Mouse (Mus musculus) midbrain, postnatal 0 days (tissue): Measurements from ENCODE around the gene Pkhd1. TPM values are rescaled to one million over a fixed set of nuclear protein-coding genes. Genes with fewer than 3 reads are reported as not detected.
"Not testable (repeated sequence)": the region's sequence is repeated elsewhere in the genome, so short reads cannot be mapped to it uniquely, and the experiment has no call there.

Experiments used
- ATAC-seq: fragments of 200-750 bp; cut with Nextera tagmentation; 2 replicates; pipeline ENCODE4 v1.8.0; 2017; ENCODE audit warnings: moderate number of reproducible peaks, mild to moderate bottlenecking, moderate TSS enrichment, moderate library complexity; ENCODE audit not compliant: low FRiP score
- DNase-seq: peaks from one replicate; pipeline ENCODE4 v3.0.0-alpha.2; 2015; ENCODE audit warnings: low spot score
- H3K27ac ChIP-seq: fragments of 300-500 bp; sonication (generic); 2 replicates; pipeline ENCODE4 v1.5.1; 2014; ENCODE audit warnings: low read depth, mild to moderate bottlenecking, low read length, mixed read lengths
- H3K27me3 ChIP-seq: fragments of 300-500 bp; sonication (generic); 2 replicates; pipeline ENCODE4 v1.6.1; 2014; ENCODE audit warnings: low read length, control low read depth, mixed read lengths; ENCODE audit not compliant: insufficient read depth
- H3K36me3 ChIP-seq: fragments of 300-500 bp; sonication (generic); 2 replicates; pipeline ENCODE4 v1.6.1; 2014; ENCODE audit warnings: low read length, control low read depth, mixed read lengths; ENCODE audit not compliant: insufficient read depth
- H3K4me1 ChIP-seq: fragments of 300-500 bp; sonication (generic); 2 replicates; pipeline ENCODE4 v1.6.1; 2014; ENCODE audit warnings: mild to moderate bottlenecking, control low read depth, antibody characterized with exemption, low read length, mixed read lengths; ENCODE audit not compliant: insufficient read depth
- H3K4me2 ChIP-seq: fragments of 300-500 bp; sonication (generic); 2 replicates; pipeline ENCODE4 v1.6.1; 2014; ENCODE audit warnings: low read depth, mild to moderate bottlenecking, low read length, mixed read lengths; ENCODE audit not compliant: poor library complexity, severe bottlenecking
- H3K4me3 ChIP-seq: fragments of 300-500 bp; sonication (generic); 2 replicates; pipeline ENCODE4 v1.5.1; 2014; ENCODE audit warnings: low read depth, mild to moderate bottlenecking, low read length, moderate library complexity
- H3K9ac ChIP-seq: fragments of 300-500 bp; sonication (generic); replicated peaks from 2 replicates; pipeline ENCODE4 v1.6.1; 2014; ENCODE audit warnings: mild to moderate bottlenecking, low read length, moderate library complexity, mixed read lengths; ENCODE audit not compliant: poor library complexity, severe bottlenecking
- H3K9me3 ChIP-seq: fragments of 300-500 bp; sonication (generic); 2 replicates; pipeline ENCODE4 v1.6.1; 2016; ENCODE audit warnings: low read length, control low read depth
- CTCF ChIP-seq: IDR thresholded peaks from 2 replicates; pipeline ENCODE4 v1.5.1; 2016; ENCODE audit warnings: antibody characterized with exemption, mild to moderate bottlenecking
- WGBS: fragments of 180-500 bp; shearing (Covaris S2); extraction: QIAGEN DNeasy Blood & Tissue Kit; methylation state at CpG from one replicate; pipeline ENCODE4 v1.1.7; 2014; 5-methylcytosine and 5-hydroxymethylcytosine counted together
- polyA plus RNA-seq: library from polyadenylated mRNA; unstranded; fragments of >200 nt; fragmentation: Nextera tagmentation; extraction: Ambion mirVana; gene quantifications from 2 replicates; pipeline ENCODE4 v1.2.1, GENCODE M21; 2015
- total RNA-seq: library from RNA; depleted of rRNA; stranded (reverse); fragments of >200 nt; gene quantifications from 2 replicates; pipeline ENCODE4 v1.2.3, GENCODE M21; 2014

Gene Pkhd1
- total and polyA plus RNA-seq, 2 experiments from 2014 or later = 0.11 TPM; not detected in 1

- Histone ChIP-seq H3K4me2 (no peak overlapping the region), H3K4me1 (no peaks in the 10 kb centered on the region), H3K27me3 (no peaks in the 10 kb centered on the region), H3K27ac (no peak overlapping the region), H3K9ac (no peak overlapping the region), H3K9me3 (no peaks in the 10 kb centered on the region), H3K4me3 (no peak overlapping the region), H3K36me3 (no peaks in the 10 kb centered on the region)
- DNase-seq (no peak), ATAC-seq (no peak)
- 84% methylated on average over 1 of the region's 1 CpGs for WGBS
- TF ChIP-seq CTCF = no peak
Measured at GRCm38 (mm10) chr1:20454621-20455020, 163.2 kb downstream of the Pkhd1 start.

GRCm38 (mm10) chr1:20450074-20450473 is 167.8 kb downstream of the Pkhd1 start:
- Histone ChIP-seq H3K4me2 (no peak overlapping the region), H3K36me3 (no peaks in the 10 kb centered on the region), H3K27me3 (no peaks in the 10 kb centered on the region), H3K4me1 (no peaks in the 10 kb centered on the region), H3K27ac (no peak overlapping the region), H3K4me3 (no peak overlapping the region), H3K9ac (no peak overlapping the region), H3K9me3 (no peaks in the 10 kb centered on the region)
- 20% methylated on average over 10 of the region's 10 CpGs for WGBS
- ATAC-seq = peak; percentile 87
- peak; percentile 91 for TF ChIP-seq CTCF
- peak; percentile 85 for DNase-seq

GRCm38 (mm10) chr1:20432026-20432425 is 185.8 kb downstream of the Pkhd1 start:
- H3K4me1 ChIP-seq, DNase-seq, H3K9me3 ChIP-seq, H3K4me3 ChIP-seq, ATAC-seq, H3K27ac ChIP-seq, H3K9ac ChIP-seq, H3K27me3 ChIP-seq, H3K4me2 ChIP-seq, H3K36me3 ChIP-seq: not testable (repeated sequence)
- 90% methylated on average over 16 of the region's 16 CpGs for whole genome bisulfite sequencing

GRCm38 (mm10) chr1:20429056-20429394 is 188.8 kb downstream of the Pkhd1 start:
- Histone ChIP-seq H3K36me3 (no peaks in the 10 kb centered on the region), H3K9me3 (no peaks in the 10 kb centered on the region), H3K4me2 (peak overlapping the region; percentile 46; the same call in 1 of the 2 replicates), H3K4me3 (no peak overlapping the region), H3K27ac (no peak overlapping the region), H3K9ac (peak overlapping the region; percentile 52; the same call in 1 of the 2 replicates), H3K27me3 (no peaks in the 10 kb centered on the region), H3K4me1 (no peaks in the 10 kb centered on the region)
- TF ChIP-seq CTCF = no peak
- DNase-seq (no peak), ATAC-seq (0 out of 2 replicates have a peak, but pooled peaks have one; percentile 13)
- WGBS = 46% methylated on average over 3 of the region's 3 CpGs

- no peaks in the 10 kb centered on the region for H3K27me3 ChIP-seq
- peak overlapping the region; percentile 46 for H3K4me2 ChIP-seq
- DNase-seq = peak; percentile 56
- peak overlapping the region; percentile 52 for H3K9ac ChIP-seq
- 28% methylated on average over 12 of the region's 12 CpGs for WGBS
- H3K36me3 ChIP-seq = no peaks in the 10 kb centered on the region
- no peak for TF ChIP-seq CTCF
- H3K9me3 ChIP-seq = no peaks in the 10 kb centered on the region
- no peaks in the 10 kb centered on the region for H3K4me1 ChIP-seq
- H3K4me3 ChIP-seq = no peak overlapping the region
- ATAC-seq = peak; percentile 78
- peak overlapping the region; percentile 39; the same call in 1 of the 2 replicates for H3K27ac ChIP-seq
Measured at GRCm38 (mm10) chr1:20428370-20429055, 189.4 kb downstream of the Pkhd1 start.

GRCm38 (mm10) chr1:20409411-20409967 is 208.4 kb downstream of the Pkhd1 start:
- H3K4me2 ChIP-seq = no peak overlapping the region
- H3K4me1 ChIP-seq = no peaks in the 10 kb centered on the region
- no peak overlapping the region for H3K9ac ChIP-seq
- H3K36me3 ChIP-seq = no peaks in the 10 kb centered on the region
- H3K4me3 ChIP-seq = no peak overlapping the region
- peak; percentile 30 for DNase-seq
- no peaks in the 10 kb centered on the region for H3K27me3 ChIP-seq
- WGBS = 54% methylated on average over 5 of the region's 5 CpGs
- ATAC-seq = no peak
- H3K27ac ChIP-seq = no peak overlapping the region
- TF ChIP-seq CTCF = no peak
- no peaks in the 10 kb centered on the region for H3K9me3 ChIP-seq
